Mouse (Mus musculus) kidney, adult 2 months (tissue): ENCODE measurements at regions not wholly inside any gene's neighbourhood (a gene's known extent, or its start where the extent isn't known, plus 50 kb on each side); places are given as distances from the start of the nearest gene placed in this dataset.

Experiments
- CTCF ChIP-seq: fragments of 200-500 bp; conservative IDR thresholded peaks from 2 replicates; pipeline ENCODE4 v1.5.1; 2011; ENCODE audit warnings: low read depth, mild to moderate bottlenecking, control low read depth, low read length, moderate library complexity, mixed read lengths; ENCODE audit not compliant: insufficient read depth, insufficient read length
- POLR2A ChIP-seq: fragments of 200-500 bp; IDR thresholded peaks from one replicate; pipeline ENCODE4 v1.6.1; 2011; ENCODE audit warnings: low read depth, low read length, control low read depth

- TF ChIP-seq CTCF, result no peak
- no peak for TF ChIP-seq POLR2A
Observed at GRCm38 (mm10) chr14:46671482-46672225, 88.7 kb upstream of the Cdkn3 start.
